Mouse (Mus musculus): ENCODE results near the gene Zfp384. TPM values are rescaled to one million over a fixed set of nuclear protein-coding genes. Genes with fewer than 3 reads are reported as not detected.
"Not testable (repeated sequence)": the region's sequence is repeated elsewhere in the genome, so short reads cannot be mapped to it uniquely, and the experiment has no call there.

Gene Zfp384
- total RNA-seq, 2 experiments from 2014 or later: 50.0 to 50.9 TPM

GRCm38 (mm10) chr6:124996551-124997501 is 12.1 kb upstream of the Zfp384 start, which contains the start of gene Pianp:
Gene Pianp, plus strand, starts transcription at chr6:124996694.
- peak within 1 kb of the TSS; percentile 78 for H3K4me3 ChIP-seq
- no peak for TF ChIP-seq CTCF (conservative IDR thresholded peaks at IDR 0.05)
- H3K27ac ChIP-seq: peak within 1 kb of the TSS; percentile 96
- DNase-seq (ENCODE audit: low spot score in 2 of 2): peak; percentile 74 to 82

GRCm38 (mm10) chr6:124998066-124998465 is 10.9 kb upstream of the Zfp384 start:
- DNase-seq (ENCODE audit: low spot score in 2 of 2): peak; percentile 50 to 67
- peak overlapping the region; percentile 96 for H3K27ac ChIP-seq
- peak overlapping the region; percentile 78 for H3K4me3 ChIP-seq
- no peak for TF ChIP-seq CTCF (conservative IDR thresholded peaks at IDR 0.05)

- no peak for TF ChIP-seq CTCF (conservative IDR thresholded peaks at IDR 0.05)
- no peak for DNase-seq (ENCODE audit: low spot score in 2 of 2)
- H3K4me3 ChIP-seq: no peak overlapping the region
- H3K27ac ChIP-seq: peak overlapping the region; percentile 96; the same call in 1 of the 2 replicates
Measured at GRCm38 (mm10) chr6:124999091-124999490, 9.9 kb upstream of the Zfp384 start.

GRCm38 (mm10) chr6:124999546-124999945 is 9.4 kb upstream of the Zfp384 start:
- no peak for TF ChIP-seq CTCF (conservative IDR thresholded peaks at IDR 0.05)
- H3K27ac ChIP-seq: no peak overlapping the region
- no peak overlapping the region for H3K4me3 ChIP-seq
- no peak for DNase-seq (ENCODE audit: low spot score in 2 of 2)

- H3K4me3 ChIP-seq: no peak overlapping the region
- H3K27ac ChIP-seq: peak overlapping the region; percentile 72
- no peak for DNase-seq (ENCODE audit: low spot score in 2 of 2)
- no peak for TF ChIP-seq CTCF (conservative IDR thresholded peaks at IDR 0.05)
Measured at GRCm38 (mm10) chr6:125003706-125004105, 5.2 kb upstream of the Zfp384 start.

GRCm38 (mm10) chr6:125005086-125005485 is 3.9 kb upstream of the Zfp384 start:
- DNase-seq (ENCODE audit: low spot score in 2 of 2): no peak

GRCm38 (mm10) chr6:125008060-125008459 is 885 bp upstream of the Zfp384 start:
- no peak for DNase-seq (ENCODE audit: low spot score in 2 of 2)
- Histone ChIP-seq H3K4me3 (peak overlapping the region; percentile 68), H3K27ac (peak overlapping the region; percentile 89)
- no peak for TF ChIP-seq CTCF (conservative IDR thresholded peaks at IDR 0.05)

More at GRCm38 (mm10) chr6:125005086-125005485, 3.9 kb upstream of the Zfp384 start:
- no peak overlapping the region for H3K4me3 ChIP-seq
- no peak overlapping the region for H3K27ac ChIP-seq
- TF ChIP-seq CTCF (conservative IDR thresholded peaks at IDR 0.05): no peak

GRCm38 (mm10) chr6:125008586-125009128 is 288 bp upstream of the Zfp384 start:
- Histone ChIP-seq H3K27ac (peak overlapping the region; percentile 98), H3K4me3 (peak overlapping the region; percentile 68)
- TF ChIP-seq CTCF (conservative IDR thresholded peaks at IDR 0.05): no peak
- peak; percentile 98 to 99 for DNase-seq (ENCODE audit: low spot score in 2 of 2)

- no peak for TF ChIP-seq CTCF (conservative IDR thresholded peaks at IDR 0.05)
- peak overlapping the region; percentile 98 for H3K27ac ChIP-seq
- peak; percentile 67 to 68 for DNase-seq (ENCODE audit: low spot score in 2 of 2)
- H3K4me3 ChIP-seq: peak overlapping the region; percentile 68
Measured at GRCm38 (mm10) chr6:125009181-125010073, 482 bp downstream of the Zfp384 start.

GRCm38 (mm10) chr6:125017682-125018081 is 8.7 kb downstream of the Zfp384 start:
- DNase-seq (ENCODE audit: low spot score in 2 of 2): no peak
- Histone ChIP-seq H3K4me3 (no peak overlapping the region), H3K27ac (no peak overlapping the region)
- no peak for TF ChIP-seq CTCF (conservative IDR thresholded peaks at IDR 0.05)

- DNase-seq (ENCODE audit: low spot score in 2 of 2); H3K27ac ChIP-seq; H3K4me3 ChIP-seq: not testable (repeated sequence)
- peak; percentile 84 for TF ChIP-seq CTCF (conservative IDR thresholded peaks at IDR 0.05)
Measured at GRCm38 (mm10) chr6:125030532-125030931, 21.6 kb downstream of the Zfp384 start.

- no peak for DNase-seq (ENCODE audit: low spot score in 2 of 2)
- Histone ChIP-seq H3K27ac (peak overlapping the region; percentile 32; the same call in 1 of the 2 replicates), H3K4me3 (no peak overlapping the region)
- no peak for TF ChIP-seq CTCF (conservative IDR thresholded peaks at IDR 0.05)
Measured at GRCm38 (mm10) chr6:125031604-125032003, 22.7 kb downstream of the Zfp384 start.
